Mouse (Mus musculus): ENCODE data around the gene Dnah14.
"Not testable (repeated sequence)": the region's sequence is repeated elsewhere in the genome, so short reads cannot be mapped to it uniquely, and the experiment has no call there.

Gene Dnah14

GRCm38 (mm10) chr1:181782600-181782999 lies 206.2 kb downstream of the Dnah14 start:
- DNase-seq (ENCODE audit: low spot score), result not testable (repeated sequence)

GRCm38 (mm10) chr1:181789952-181790351 lies 213.6 kb downstream of the Dnah14 start:
- DNase-seq (ENCODE audit: low spot score), result no peak

GRCm38 (mm10) chr1:181793541-181793940 lies 217.2 kb downstream of the Dnah14 start:
- DNase-seq (ENCODE audit: low spot score), result peak; percentile 9

GRCm38 (mm10) chr1:181799911-181800310 lies 223.6 kb downstream of the Dnah14 start:
- no peak for DNase-seq (ENCODE audit: low spot score)

GRCm38 (mm10) chr1:181800667-181801066 lies 224.3 kb downstream of the Dnah14 start:
- no peak for DNase-seq (ENCODE audit: low spot score)

- DNase-seq (ENCODE audit: low spot score), result no peak
Measured at GRCm38 (mm10) chr1:181811481-181812223, 235.3 kb downstream of the Dnah14 start.

GRCm38 (mm10) chr1:181826716-181827115 lies 250.4 kb downstream of the Dnah14 start:
- no peak for DNase-seq (ENCODE audit: low spot score)

GRCm38 (mm10) chr1:181828365-181828764 lies 252.0 kb downstream of the Dnah14 start:
- DNase-seq (ENCODE audit: low spot score), result no peak

GRCm38 (mm10) chr1:181832720-181833119 lies 256.4 kb downstream of the Dnah14 start:
- DNase-seq (ENCODE audit: low spot score), result no peak

- no peak for DNase-seq (ENCODE audit: low spot score)
Measured at GRCm38 (mm10) chr1:181833143-181833542, 256.8 kb downstream of the Dnah14 start.

GRCm38 (mm10) chr1:181838111-181838510 lies 261.8 kb downstream of the Dnah14 start:
- no peak for DNase-seq (ENCODE audit: low spot score)

- peak; percentile 25 for DNase-seq (ENCODE audit: low spot score)
Measured at GRCm38 (mm10) chr1:181839746-181840366, 263.5 kb downstream of the Dnah14 start.

GRCm38 (mm10) chr1:181841396-181841795 lies 265.0 kb downstream of the Dnah14 start:
- DNase-seq (ENCODE audit: low spot score), result no peak

- peak; percentile 95 for DNase-seq (ENCODE audit: low spot score)
Measured at GRCm38 (mm10) chr1:181841864-181842672, 265.7 kb downstream of the Dnah14 start.

- DNase-seq (ENCODE audit: low spot score), result no peak
Measured at GRCm38 (mm10) chr1:181842781-181843180, 266.4 kb downstream of the Dnah14 start, which contains the start of gene Lbr. TSS of gene Lbr (minus strand) at chr1:181843046.

GRCm38 (mm10) chr1:181844874-181845547 lies 268.7 kb downstream of the Dnah14 start:
- DNase-seq (ENCODE audit: low spot score), result no peak

- no peak for DNase-seq (ENCODE audit: low spot score)
Measured at GRCm38 (mm10) chr1:181845767-181846166, 269.4 kb downstream of the Dnah14 start.

GRCm38 (mm10) chr1:181847396-181847795 lies 271.0 kb downstream of the Dnah14 start:
- DNase-seq (ENCODE audit: low spot score), result no peak

- DNase-seq (ENCODE audit: low spot score), result peak; percentile 10
Measured at GRCm38 (mm10) chr1:181848210-181848609, 271.9 kb downstream of the Dnah14 start.

- no peak for DNase-seq (ENCODE audit: low spot score)
Measured at GRCm38 (mm10) chr1:181850441-181850840, 274.1 kb downstream of the Dnah14 start.

GRCm38 (mm10) chr1:181851521-181852310 lies 275.4 kb downstream of the Dnah14 start:
- no peak for DNase-seq (ENCODE audit: low spot score)
